Mouse (Mus musculus): Measurements from ENCODE around the gene Ptprd. TPM values are rescaled to one million over a fixed set of nuclear protein-coding genes. Genes with fewer than 3 reads are reported as not detected.

Gene Ptprd
- total and polyA plus RNA-seq, 3 experiments = 0.30 to 0.66 TPM; not detected in 1

- ATAC-seq (ENCODE audit: extremely low read depth, insufficient number of reproducible peaks, low FRiP score, poor library complexity, severe bottlenecking) (no peak), DNase-seq (ENCODE audit: low spot score) (no peak)
- Histone ChIP-seq H3K4me3 (ENCODE audit: low read depth, low read length) (no peak overlapping the region), H3K4me1 (ENCODE audit: insufficient read depth, low read depth, low read length) (no peaks in the 10 kb centered on the region), H3K27me3 (ENCODE audit: insufficient read depth, low read length) (no peaks in the 10 kb centered on the region), H3K9me3 (replicated peaks) (0 out of 2 replicates have a peak, but pooled peaks cover 2% of the 10 kb centered on the region), H3K36me3 (replicated peaks) (no peaks in the 10 kb centered on the region)
- TF ChIP-seq CTCF (IDR thresholded peaks at IDR 0.05; ENCODE audit: low read depth, low read length) (no peak), POLR2AphosphoS5 (IDR thresholded peaks at IDR 0.05; ENCODE audit: insufficient replicate concordance, low read depth, low read length) (no peak), TAL1 (conservative IDR thresholded peaks at IDR 0.05; ENCODE audit: low read depth, low read length) (no peak), GATA2 (IDR thresholded peaks at IDR 0.05; ENCODE audit: borderline replicate concordance, low read depth, low read length) (no peak), GATA1 (IDR thresholded peaks at IDR 0.05; ENCODE audit: borderline replicate concordance, low read length) (no peak)
Observed at GRCm38 (mm10) chr4:78038401-78038800, 173.4 kb downstream of the Ptprd start.

- no peak for DNase-seq (ENCODE audit: low spot score)
- Histone ChIP-seq H3K9me3 (replicated peaks) (no peaks in the 10 kb centered on the region; the same call in 1 of the 2 replicates), H3K36me3 (replicated peaks) (no peaks in the 10 kb centered on the region), H3K4me3 (ENCODE audit: low read depth, low read length) (no peak overlapping the region), H3K27me3 (ENCODE audit: insufficient read depth, low read length) (no peaks in the 10 kb centered on the region), H3K4me1 (ENCODE audit: insufficient read depth, low read depth, low read length) (no peaks in the 10 kb centered on the region)
- TF ChIP-seq TAL1 (conservative IDR thresholded peaks at IDR 0.05; ENCODE audit: low read depth, low read length) (no peak), GATA1 (IDR thresholded peaks at IDR 0.05; ENCODE audit: borderline replicate concordance, low read length) (no peak), CTCF (IDR thresholded peaks at IDR 0.05; ENCODE audit: low read depth, low read length) (no peak), GATA2 (IDR thresholded peaks at IDR 0.05; ENCODE audit: borderline replicate concordance, low read depth, low read length) (no peak)
- no peak for ATAC-seq (ENCODE audit: extremely low read depth, insufficient number of reproducible peaks, low FRiP score, poor library complexity, severe bottlenecking)
Observed at GRCm38 (mm10) chr4:78002065-78002464, 209.7 kb downstream of the Ptprd start.

- H3K4me3 ChIP-seq (ENCODE audit: low read depth, low read length) = no peak overlapping the region
- no peaks in the 10 kb centered on the region for H3K27me3 ChIP-seq (ENCODE audit: insufficient read depth, low read length)
- H3K4me1 ChIP-seq (ENCODE audit: insufficient read depth, low read depth, low read length) = no peaks in the 10 kb centered on the region
- H3K36me3 ChIP-seq (replicated peaks) = no peaks in the 10 kb centered on the region
- ATAC-seq (ENCODE audit: extremely low read depth, insufficient number of reproducible peaks, low FRiP score, poor library complexity, severe bottlenecking) (no peak), DNase-seq (ENCODE audit: low spot score) (no peak)
- no peaks in the 10 kb centered on the region for H3K9me3 ChIP-seq (replicated peaks)
- TF ChIP-seq POLR2AphosphoS5 (IDR thresholded peaks at IDR 0.05; ENCODE audit: insufficient replicate concordance, low read depth, low read length) (no peak), GATA2 (IDR thresholded peaks at IDR 0.05; ENCODE audit: borderline replicate concordance, low read depth, low read length) (no peak), CTCF (IDR thresholded peaks at IDR 0.05; ENCODE audit: low read depth, low read length) (no peak), GATA1 (IDR thresholded peaks at IDR 0.05; ENCODE audit: borderline replicate concordance, low read length) (no peak)
Observed at GRCm38 (mm10) chr4:77992709-77993108, 219.1 kb downstream of the Ptprd start.

- Histone ChIP-seq H3K4me3 (ENCODE audit: low read depth, low read length) (no peak overlapping the region), H3K9me3 (replicated peaks) (no peaks in the 10 kb centered on the region), H3K36me3 (replicated peaks) (no peaks in the 10 kb centered on the region), H3K27me3 (ENCODE audit: insufficient read depth, low read length) (no peaks in the 10 kb centered on the region), H3K4me1 (ENCODE audit: insufficient read depth, low read depth, low read length) (no peaks in the 10 kb centered on the region)
- ATAC-seq (ENCODE audit: extremely low read depth, insufficient number of reproducible peaks, low FRiP score, poor library complexity, severe bottlenecking) (no peak), DNase-seq (ENCODE audit: low spot score) (no peak)
- no peak for TF ChIP-seq CTCF (IDR thresholded peaks at IDR 0.05; ENCODE audit: low read depth, low read length)
- TF ChIP-seq GATA1 (IDR thresholded peaks at IDR 0.05; ENCODE audit: borderline replicate concordance, low read length) = no peak
- TF ChIP-seq GATA2 (IDR thresholded peaks at IDR 0.05; ENCODE audit: borderline replicate concordance, low read depth, low read length) = no peak
- TF ChIP-seq POLR2AphosphoS5 (IDR thresholded peaks at IDR 0.05; ENCODE audit: insufficient replicate concordance, low read depth, low read length) = no peak
- TF ChIP-seq TAL1 (conservative IDR thresholded peaks at IDR 0.05; ENCODE audit: low read depth, low read length) = no peak
Observed at GRCm38 (mm10) chr4:77982094-77982493, 229.7 kb downstream of the Ptprd start.

GRCm38 (mm10) chr4:77961711-77962110 lies 250.1 kb downstream of the Ptprd start:
- Histone ChIP-seq H3K27me3 (ENCODE audit: insufficient read depth, low read length) (no peaks in the 10 kb centered on the region), H3K4me1 (ENCODE audit: insufficient read depth, low read depth, low read length) (no peaks in the 10 kb centered on the region), H3K9me3 (replicated peaks) (no peaks in the 10 kb centered on the region), H3K4me3 (ENCODE audit: low read depth, low read length) (no peak overlapping the region), H3K36me3 (replicated peaks) (no peaks in the 10 kb centered on the region)
- ATAC-seq (ENCODE audit: extremely low read depth, insufficient number of reproducible peaks, low FRiP score, poor library complexity, severe bottlenecking) (no peak), DNase-seq (ENCODE audit: low spot score) (no peak)
- TF ChIP-seq POLR2AphosphoS5 (IDR thresholded peaks at IDR 0.05; ENCODE audit: insufficient replicate concordance, low read depth, low read length) (no peak), GATA2 (IDR thresholded peaks at IDR 0.05; ENCODE audit: borderline replicate concordance, low read depth, low read length) (no peak), TAL1 (conservative IDR thresholded peaks at IDR 0.05; ENCODE audit: low read depth, low read length) (no peak), CTCF (IDR thresholded peaks at IDR 0.05; ENCODE audit: low read depth, low read length) (no peak), GATA1 (IDR thresholded peaks at IDR 0.05; ENCODE audit: borderline replicate concordance, low read length) (no peak)

GRCm38 (mm10) chr4:77889489-77889888 lies 322.3 kb downstream of the Ptprd start:
- no peak for DNase-seq (ENCODE audit: low spot score)
- no peaks in the 10 kb centered on the region for H3K27me3 ChIP-seq (ENCODE audit: insufficient read depth, low read length)
- H3K9me3 ChIP-seq (replicated peaks) = no peaks in the 10 kb centered on the region
- H3K4me1 ChIP-seq (ENCODE audit: insufficient read depth, low read depth, low read length) = no peaks in the 10 kb centered on the region
- no peaks in the 10 kb centered on the region for H3K36me3 ChIP-seq (replicated peaks)
- ATAC-seq (ENCODE audit: extremely low read depth, insufficient number of reproducible peaks, low FRiP score, poor library complexity, severe bottlenecking) = no peak
- no peak overlapping the region for H3K4me3 ChIP-seq (ENCODE audit: low read depth, low read length)
- TF ChIP-seq POLR2AphosphoS5 (IDR thresholded peaks at IDR 0.05; ENCODE audit: insufficient replicate concordance, low read depth, low read length) (no peak), GATA2 (IDR thresholded peaks at IDR 0.05; ENCODE audit: borderline replicate concordance, low read depth, low read length) (no peak), GATA1 (IDR thresholded peaks at IDR 0.05; ENCODE audit: borderline replicate concordance, low read length) (no peak), TAL1 (conservative IDR thresholded peaks at IDR 0.05; ENCODE audit: low read depth, low read length) (no peak), CTCF (IDR thresholded peaks at IDR 0.05; ENCODE audit: low read depth, low read length) (no peak)

Data from G1E (cell line).